In the genomic region with DNA sequence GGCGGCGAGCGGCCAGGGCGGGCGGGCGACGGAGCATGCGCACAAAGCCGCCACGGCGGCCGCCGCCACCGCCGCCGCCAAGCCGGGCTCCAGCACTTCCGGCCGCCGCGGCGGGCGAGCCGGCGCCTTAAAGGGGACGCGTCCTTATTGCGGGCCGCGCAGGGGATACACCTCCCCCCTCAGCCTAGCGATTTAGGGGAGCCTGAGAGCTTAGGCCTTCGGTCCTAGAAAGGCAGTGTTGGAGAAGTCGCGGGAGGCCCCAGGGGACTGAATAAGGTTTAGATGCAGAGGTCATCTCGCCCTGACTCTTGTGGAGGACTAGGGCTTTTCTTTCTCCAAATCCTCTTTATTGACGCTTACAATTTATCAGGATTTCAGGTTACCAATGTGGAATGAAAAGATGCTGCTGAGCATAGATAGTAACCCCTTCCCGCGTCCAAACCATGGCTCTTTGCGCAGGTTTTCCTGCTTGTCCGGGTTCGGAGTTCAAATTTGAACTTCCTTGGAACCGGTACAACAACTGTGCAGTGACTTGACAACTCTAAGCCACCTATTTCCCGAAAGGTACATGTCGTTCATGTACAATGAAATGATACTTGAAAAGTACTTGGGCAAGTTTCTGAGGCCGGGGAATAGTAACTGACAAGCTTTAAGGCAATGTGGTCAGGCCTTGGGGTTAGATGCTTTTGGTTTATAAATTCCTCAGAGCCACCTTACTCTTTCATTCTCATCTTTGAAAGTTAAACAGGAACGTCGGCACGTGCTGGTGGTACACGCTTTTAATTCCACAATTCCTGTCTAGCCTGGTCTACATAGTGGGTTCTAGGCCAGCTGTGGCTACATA, we compare ENCODE assay signal across 8 mouse cellular contexts. TPM values are rescaled to one million over a fixed set of nuclear protein-coding genes. Genes with fewer than 3 reads are reported as not detected.
DNase-seq lines count a peak whose midpoint lies in the region; ATAC-seq and TF ChIP-seq lines count a peak whose summit lies in the region.

Gmeb1 (minus strand) TSS at position 89 of the 844 bp plus-strand sequence.

- H3K36me3 ChIP-seq in forebrain, embryonic 10.5 days (replicated peaks) = peaks cover 12% of the 10 kb centered on the region
- no peaks in the 10 kb centered on the region for H3K36me3 ChIP-seq in heart, embryonic 14.5 days (ENCODE audit: control insufficient read depth, insufficient read depth, low read length)
- no peaks in the 10 kb centered on the region for H3K36me3 ChIP-seq in liver, embryonic 14.5 days (replicated peaks; ENCODE audit: control insufficient read depth, insufficient read depth, low read depth)
- no peaks in the 10 kb centered on the region for H3K36me3 ChIP-seq in neural tube, embryonic 11.5 days (ENCODE audit: control insufficient read depth, insufficient read depth, low read length)
- no peaks in the 10 kb centered on the region for H3K36me3 ChIP-seq in stomach, embryonic 16.5 days (ENCODE audit: control insufficient read depth, insufficient read depth, low read length)

- H3K9me3 ChIP-seq in forebrain, embryonic 10.5 days = no peaks in the 10 kb centered on the region
- H3K9me3 ChIP-seq in heart, embryonic 14.5 days (ENCODE audit: control insufficient read depth, low read length) = no peaks in the 10 kb centered on the region
- no peaks in the 10 kb centered on the region for H3K9me3 ChIP-seq in liver, embryonic 14.5 days (ENCODE audit: control insufficient read depth, low read length)
- H3K9me3 ChIP-seq in neural tube, embryonic 11.5 days (ENCODE audit: control insufficient read depth, low read length) = no peaks in the 10 kb centered on the region
- no peaks in the 10 kb centered on the region for H3K9me3 ChIP-seq in stomach, embryonic 16.5 days (replicated peaks; ENCODE audit: control insufficient read depth, low read length)

- no peaks in the 10 kb centered on the region for H3K27me3 ChIP-seq in forebrain, embryonic 10.5 days (ENCODE audit: poor library complexity, severe bottlenecking)
- H3K27me3 ChIP-seq in heart, embryonic 14.5 days (ENCODE audit: control insufficient read depth, insufficient read depth, low read length) = no peaks in the 10 kb centered on the region
- no peaks in the 10 kb centered on the region for H3K27me3 ChIP-seq in liver, embryonic 14.5 days (ENCODE audit: control insufficient read depth, insufficient read depth, low read length)
- H3K27me3 ChIP-seq in neural tube, embryonic 11.5 days (ENCODE audit: control insufficient read depth, insufficient read depth, low read length) = no peaks in the 10 kb centered on the region
- no peaks in the 10 kb centered on the region for H3K27me3 ChIP-seq in stomach, embryonic 16.5 days (ENCODE audit: control insufficient read depth, insufficient read depth, low read length)

- peak within 1 kb of the TSS; percentile 97 for H3K9ac ChIP-seq in heart, embryonic 14.5 days (ENCODE audit: low read length)
- peak within 1 kb of the TSS; percentile 99 for H3K9ac ChIP-seq in liver, embryonic 14.5 days (replicated peaks)
- H3K9ac ChIP-seq in neural tube, embryonic 11.5 days (ENCODE audit: low read length) = peak within 1 kb of the TSS; percentile 94
- H3K9ac ChIP-seq in stomach, embryonic 16.5 days (ENCODE audit: low read length) = peak within 1 kb of the TSS; percentile 99

- WGBS in forebrain, embryonic 10.5 days = 18% methylated on average over 41 of the region's 49 CpGs
- 12% methylated on average over 46 of the region's 49 CpGs for WGBS in heart, embryonic 14.5 days
- 10% methylated on average over 43 of the region's 49 CpGs for WGBS in liver, embryonic 14.5 days (ENCODE audit: insufficient replicate concordance)
- 24% methylated on average over 31 of the region's 49 CpGs for WGBS in neural tube, embryonic 11.5 days
- WGBS in stomach, embryonic 16.5 days = 10% methylated on average over 46 of the region's 49 CpGs

- no peak for TF ChIP-seq EP300 in liver, embryonic 14.5 days (IDR thresholded peaks at IDR 0.05; ENCODE audit: low read depth)

- peak within 1 kb of the TSS; percentile 96 for H3K4me2 ChIP-seq in heart, embryonic 14.5 days (ENCODE audit: low read length)
- H3K4me2 ChIP-seq in liver, embryonic 14.5 days (ENCODE audit: low read depth) = peak within 1 kb of the TSS; percentile 85
- H3K4me2 ChIP-seq in neural tube, embryonic 11.5 days (ENCODE audit: low read depth) = peak within 1 kb of the TSS; percentile 85
- H3K4me2 ChIP-seq in stomach, embryonic 16.5 days (ENCODE audit: low read depth, low read length) = peak within 1 kb of the TSS; percentile 88

- H3K4me1 ChIP-seq in forebrain, embryonic 10.5 days = peaks cover 27% of the 10 kb centered on the region
- H3K4me1 ChIP-seq in heart, embryonic 14.5 days (ENCODE audit: control insufficient read depth in 2 of 2, insufficient read depth in 2 of 2, low read length in 2 of 2) = peaks cover 0 to 20% of the 10 kb centered on the region in 2 experiments; a peak in 2 of 4 replicates
- peaks cover 14 to 26% of the 10 kb centered on the region in 2 experiments for H3K4me1 ChIP-seq in liver, embryonic 14.5 days (replicated peaks; ENCODE audit: control insufficient read depth in 2 of 2, insufficient read depth in 2 of 2, low read length in 1 of 2)
- H3K4me1 ChIP-seq in neural tube, embryonic 11.5 days (ENCODE audit: control insufficient read depth, insufficient read depth, low read length) = 0 out of 2 replicates have a peak, but pooled peaks cover 6% of the 10 kb centered on the region
- H3K4me1 ChIP-seq in stomach, embryonic 16.5 days (ENCODE audit: control insufficient read depth, insufficient read depth, low read length) = peaks cover 16% of the 10 kb centered on the region

- ATAC-seq in heart, embryonic 14.5 days (ENCODE audit: insufficient number of reproducible peaks, insufficient read depth, low FRiP score, low read depth) = peak; percentile 83
- peak; percentile 87 for ATAC-seq in liver, embryonic 14.5 days (ENCODE audit: insufficient read depth)
- peak; percentile 69 for ATAC-seq in neural tube, embryonic 11.5 days (ENCODE audit: insufficient read depth, low FRiP score, low TSS enrichment)
- ATAC-seq in stomach, embryonic 16.5 days (ENCODE audit: insufficient read depth, low FRiP score) = peak; percentile 88

- H3K4me3 ChIP-seq in forebrain, embryonic 10.5 days = peak within 1 kb of the TSS; percentile 92
- peak within 1 kb of the TSS; percentile 84 to 88 for H3K4me3 ChIP-seq in heart, embryonic 14.5 days (ENCODE audit: control insufficient read depth in 1 of 2, insufficient read depth in 1 of 2, low read depth in 1 of 2, low read length in 2 of 2)
- H3K4me3 ChIP-seq in liver, embryonic 14.5 days (ENCODE audit: insufficient read depth in 1 of 2, low read depth in 2 of 2, low read length in 2 of 2) = peak within 1 kb of the TSS; percentile 85 to 93
- peak within 1 kb of the TSS; percentile 90 for H3K4me3 ChIP-seq in neural tube, embryonic 11.5 days (ENCODE audit: low read depth, low read length)
- H3K4me3 ChIP-seq in stomach, embryonic 16.5 days (replicated peaks; ENCODE audit: low read length) = peak within 1 kb of the TSS; percentile 85

- peak; percentile 82 for DNase-seq in CD4-positive helper T cell, adult 2 months (ENCODE audit: low read depth, low spot score)
- peak; percentile 92 for DNase-seq in brain, embryonic 14.5 days (ENCODE audit: low read depth)
- DNase-seq in forebrain, embryonic 10.5 days (ENCODE audit: extremely low spot score, low spot score) = peak; percentile 75
- DNase-seq in kidney, postnatal 10 days = peak; percentile 89
- DNase-seq in liver, embryonic 14.5 days (ENCODE audit: low read depth in 3 of 3, low spot score in 3 of 3) = peak in 1 of 3 experiments; percentile 62
- DNase-seq in neural tube, embryonic 11.5 days (ENCODE audit: low spot score) = peak; percentile 89

- TF ChIP-seq CTCF in brain, embryonic 14.5 days (IDR thresholded peaks at IDR 0.05; ENCODE audit: borderline replicate concordance, extremely low read depth, insufficient read depth, insufficient read length) = no peak
- no peak for TF ChIP-seq CTCF in liver, embryonic 14.5 days (IDR thresholded peaks at IDR 0.05; ENCODE audit: low read depth)

- H3K27ac ChIP-seq in forebrain, embryonic 10.5 days = peak within 1 kb of the TSS; percentile 99
- H3K27ac ChIP-seq in heart, embryonic 14.5 days (replicated peaks in 1 of 2; ENCODE audit: control insufficient read depth in 1 of 2, insufficient read depth in 1 of 2, low read depth in 2 of 2, low read length in 2 of 2) = peak within 1 kb of the TSS; percentile 95 to 98
- peak within 1 kb of the TSS; percentile 85 for H3K27ac ChIP-seq in liver, embryonic 14.5 days
- H3K27ac ChIP-seq in neural tube, embryonic 11.5 days (ENCODE audit: low read depth, low read length) = peak within 1 kb of the TSS; percentile 94
- H3K27ac ChIP-seq in stomach, embryonic 16.5 days (ENCODE audit: low read length) = peak within 1 kb of the TSS; percentile 97

- TF ChIP-seq POLR2A in brain, embryonic 14.5 days (IDR thresholded peaks at IDR 0.05; ENCODE audit: borderline replicate concordance, extremely low read depth, insufficient read depth, insufficient read length, poor library complexity, severe bottlenecking) = peak; percentile 34; the same call in 1 of the 2 replicates

RNA-seq across cellular contexts. Expression of gene Gmeb1, which starts in this region (rescaled TPM):
- polyA plus RNA-seq in brain, embryonic 14.5 days (2012; rRNA removed) = 36.4 and 43.8 TPM in 2 replicates
- 45.4 and 50.6 TPM in 2 replicates for polyA plus RNA-seq in forebrain, embryonic 10.5 days (2016; fragmentation: Nextera tagmentation; extraction: Ambion mirVana)
- polyA plus RNA-seq in heart, embryonic 14.5 days (2014; fragmentation: Nextera tagmentation; extraction: Ambion mirVana) = 25.8 and 27.5 TPM in 2 replicates
- 6.3 and 8.1 TPM in 2 replicates for polyA plus RNA-seq in liver, embryonic 14.5 days (2012; rRNA removed)
- polyA plus RNA-seq in liver, embryonic 14.5 days (2014; fragmentation: Nextera tagmentation; extraction: Ambion mirVana) = 9.9 and 12.2 TPM in 2 replicates
- 36.9 and 41.6 TPM in 2 replicates for polyA plus RNA-seq in neural tube, embryonic 11.5 days (2014; fragmentation: Nextera tagmentation; extraction: Ambion mirVana)
- polyA plus RNA-seq in stomach, embryonic 16.5 days (2015; fragmentation: Nextera tagmentation; extraction: Ambion mirVana) = 25.6 and 28.7 TPM in 2 replicates
